Mouse (Mus musculus): ENCODE measurements around the gene Setd4.
"Not testable (repeated sequence)": the region's sequence is repeated elsewhere in the genome, so short reads cannot be mapped to it uniquely, and the experiment has no call there.

Gene Setd4

DNA sequence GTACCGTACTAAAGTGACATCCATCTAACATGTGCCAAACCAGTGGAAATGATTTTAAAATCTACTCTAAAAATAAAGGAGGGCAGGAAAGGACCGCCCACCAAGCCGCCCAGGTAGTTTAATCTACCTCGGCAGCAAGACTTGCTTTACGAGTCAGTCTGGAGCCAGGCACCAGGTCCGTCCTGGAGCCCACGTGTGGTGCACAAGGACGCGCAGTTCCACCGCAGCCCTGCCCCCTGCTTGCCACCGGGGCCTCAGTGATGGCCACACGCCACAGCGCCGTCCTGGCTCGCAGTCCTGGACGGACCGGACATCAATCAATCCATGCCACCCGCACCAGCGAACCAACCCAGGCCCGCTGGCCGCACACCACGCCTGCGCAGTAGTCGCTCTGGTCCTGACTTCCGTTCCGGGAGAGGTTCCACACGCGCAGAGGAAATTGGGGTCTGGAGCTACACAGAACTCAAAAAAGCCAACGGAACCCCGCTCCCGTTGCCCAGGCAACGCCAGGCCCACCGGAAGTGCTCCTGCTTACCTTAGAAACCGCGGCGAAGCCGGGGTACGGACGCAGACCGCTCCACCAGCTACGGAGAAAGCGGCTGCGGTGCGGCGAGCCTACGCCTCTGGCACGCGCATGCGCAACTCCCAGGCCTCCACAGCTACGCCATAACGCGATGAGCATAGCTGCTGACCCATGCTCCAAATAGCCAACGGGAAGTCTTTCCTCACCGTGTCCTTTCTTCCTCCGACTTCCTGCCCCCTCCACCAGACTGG, at the start of gene Setd4:
Gene Setd4 (minus strand): TSS at position 625 of the 774 bp plus-strand sequence.
- peak; percentile 94 for DNase-seq (ENCODE audit: low read depth, low spot score)

- no peak for DNase-seq (ENCODE audit: low read depth, low spot score)
Observed at GRCm38 (mm10) chr16:93648441-93649183, 44.7 kb upstream of the Setd4 start.

DNA sequence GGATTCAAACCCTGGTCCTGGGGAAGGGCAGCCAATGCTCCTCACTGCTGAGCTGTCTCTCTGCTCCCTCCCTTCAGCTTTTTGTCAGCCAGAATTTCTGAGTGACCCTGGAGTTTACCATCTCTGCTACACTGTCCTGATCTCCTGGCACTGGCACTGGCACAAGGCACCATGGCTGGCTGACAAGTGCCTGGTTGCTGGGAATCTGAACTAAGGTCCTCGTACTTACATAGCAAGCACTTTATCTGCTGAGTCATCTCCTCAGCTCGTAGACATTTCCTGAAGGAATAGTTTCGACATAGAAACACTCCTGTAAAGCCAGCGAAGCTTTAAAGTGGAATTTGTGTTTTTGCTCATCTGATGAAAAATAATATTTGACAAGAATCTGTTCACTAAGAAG, 40.1 kb upstream of the Setd4 start:
- no peak for DNase-seq (ENCODE audit: low read depth, low spot score)

DNA sequence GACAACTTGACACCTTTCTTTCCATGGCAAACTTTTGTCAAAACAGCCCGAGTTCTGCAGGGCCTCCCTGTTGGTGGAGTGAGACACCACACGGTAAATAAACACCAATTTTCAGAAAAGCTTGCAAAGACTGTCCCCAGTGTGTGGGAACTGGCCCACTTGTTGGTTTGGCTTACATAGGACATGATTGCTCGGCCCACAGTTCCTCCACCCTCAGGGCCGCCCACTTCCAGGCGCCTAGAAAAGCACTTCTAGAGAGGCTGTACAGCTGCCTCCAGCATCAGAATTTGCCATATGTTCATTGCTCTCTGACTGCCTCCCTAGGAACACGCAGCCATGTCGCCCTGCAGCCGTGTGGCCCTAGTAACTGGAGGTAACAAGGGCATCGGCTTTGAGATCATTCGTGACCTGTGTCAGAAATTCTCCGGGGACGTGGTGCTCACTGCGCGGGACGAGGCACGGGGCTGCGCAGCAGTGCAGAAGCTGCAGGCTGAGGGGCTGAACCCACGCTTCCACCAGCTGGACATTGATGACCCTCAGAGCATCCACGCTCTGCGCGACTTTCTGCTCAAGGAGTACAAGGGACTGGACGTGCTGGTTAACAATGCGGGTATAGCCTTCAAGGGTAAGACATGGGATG, 24.0 kb upstream of the Setd4 start, which contains the start of gene Gm5678:
Gene Gm5678 (plus strand): TSS at position 337 of the 640 bp plus-strand sequence.
- no peak for DNase-seq (ENCODE audit: low read depth, low spot score)

- no peak for DNase-seq (ENCODE audit: low read depth, low spot score)
Observed at GRCm38 (mm10) chr16:93626745-93627144, 22.9 kb upstream of the Setd4 start.

DNA sequence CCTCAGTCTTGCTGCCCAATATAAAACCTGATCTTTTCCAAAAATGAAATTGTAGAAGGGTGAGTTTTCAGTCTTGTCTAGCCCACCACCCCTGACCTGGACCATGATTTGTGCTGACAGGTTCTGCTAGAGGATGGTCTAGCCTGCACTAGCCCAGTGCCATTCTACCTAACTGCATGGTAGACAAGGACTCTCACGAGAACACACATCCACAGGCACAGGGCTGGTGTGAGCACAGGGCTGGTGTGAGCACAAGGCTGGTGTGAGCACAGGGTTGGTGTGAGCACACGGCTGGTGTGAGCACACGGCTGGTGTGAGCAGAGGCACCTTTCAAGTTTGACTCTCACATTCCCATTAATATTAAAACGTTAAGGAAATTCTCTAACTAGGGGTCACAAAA, 20.8 kb upstream of the Setd4 start:
- DNase-seq (ENCODE audit: low read depth, low spot score) = no peak

- not testable (repeated sequence) for DNase-seq (ENCODE audit: low read depth, low spot score)
Observed at GRCm38 (mm10) chr16:93623759-93624158, 19.9 kb upstream of the Setd4 start.

DNA sequence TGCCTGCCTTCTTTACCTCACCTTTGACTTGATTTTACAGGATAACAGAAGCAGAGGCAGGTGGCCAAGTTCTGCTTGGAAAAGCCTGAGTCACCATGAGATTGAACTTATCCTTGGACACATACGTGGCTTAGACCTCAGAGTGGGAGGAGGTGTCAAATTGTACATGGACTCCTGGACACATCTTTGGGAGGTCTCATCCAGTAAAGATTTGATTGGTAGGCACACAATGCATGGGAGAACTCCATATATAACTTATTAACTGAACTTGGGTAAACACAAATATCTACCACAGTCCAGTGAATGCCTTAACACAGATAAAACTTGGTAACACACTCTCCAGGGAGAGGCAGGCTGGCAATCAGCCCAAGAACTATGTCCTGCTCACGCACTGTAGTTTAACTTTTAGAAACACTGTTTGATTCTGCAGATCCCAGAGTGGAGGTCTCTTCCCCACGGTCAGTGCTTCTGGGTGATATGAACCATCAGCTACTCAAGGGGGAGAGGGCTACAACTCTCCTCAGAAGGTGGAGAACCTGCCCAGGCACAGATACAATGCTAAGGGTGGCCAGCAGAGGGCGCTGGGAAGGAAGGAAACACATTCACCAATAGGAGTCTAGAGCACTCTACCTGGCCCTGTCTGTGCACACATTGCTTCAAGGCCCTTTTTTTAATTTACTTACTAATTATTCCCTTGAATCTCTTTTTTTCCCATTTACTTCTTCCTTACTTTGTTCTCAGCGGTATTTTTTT, 11.4 kb upstream of the Setd4 start:
- DNase-seq (ENCODE audit: low read depth, low spot score) = peak; percentile 54

- no peak for DNase-seq (ENCODE audit: low read depth, low spot score)
Observed at GRCm38 (mm10) chr16:93610961-93611360, 7.1 kb upstream of the Setd4 start.

DNA sequence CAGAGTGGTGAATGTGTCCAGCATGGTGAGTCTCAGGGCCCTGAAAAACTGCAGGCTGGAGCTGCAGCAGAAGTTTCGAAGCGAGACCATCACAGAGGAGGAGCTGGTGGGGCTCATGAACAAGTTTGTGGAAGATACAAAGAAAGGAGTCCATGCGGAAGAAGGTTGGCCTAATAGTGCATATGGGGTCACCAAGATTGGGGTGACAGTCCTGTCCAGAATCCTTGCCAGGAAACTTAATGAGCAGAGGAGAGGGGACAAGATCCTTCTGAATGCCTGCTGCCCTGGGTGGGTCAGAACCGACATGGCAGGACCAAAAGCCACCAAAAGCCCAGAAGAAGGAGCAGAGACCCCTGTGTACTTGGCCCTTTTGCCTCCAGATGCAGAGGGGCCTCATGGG, 5.9 kb upstream of the Setd4 start:
- DNase-seq (ENCODE audit: low read depth, low spot score) = no peak

DNA sequence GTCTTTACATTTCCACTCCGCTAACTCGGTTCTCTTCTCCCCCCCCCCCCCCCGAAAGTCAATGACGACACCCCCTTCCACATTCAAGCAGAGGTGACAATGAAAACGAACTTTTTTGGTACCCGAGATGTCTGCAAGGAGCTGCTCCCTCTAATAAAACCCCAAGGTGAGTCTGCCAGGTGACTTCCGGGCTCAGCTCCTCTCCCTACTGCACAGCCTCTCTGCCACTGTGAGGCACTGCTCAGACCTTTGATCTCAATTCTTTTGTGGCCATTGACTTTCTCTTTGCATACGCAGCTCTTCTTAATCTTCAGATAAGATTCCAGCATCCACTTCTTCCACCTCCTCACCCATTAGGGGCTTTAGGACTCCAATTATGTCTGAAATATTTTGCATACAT, 4.9 kb upstream of the Setd4 start:
- DNase-seq (ENCODE audit: low read depth, low spot score) = no peak

GRCm38 (mm10) chr16:93607669-93608101, 3.8 kb upstream of the Setd4 start:
- DNase-seq (ENCODE audit: low read depth, low spot score) = peak; percentile 87

- DNase-seq (ENCODE audit: low read depth, low spot score) = no peak
Observed at GRCm38 (mm10) chr16:93606146-93606545, 2.3 kb upstream of the Setd4 start.

DNA sequence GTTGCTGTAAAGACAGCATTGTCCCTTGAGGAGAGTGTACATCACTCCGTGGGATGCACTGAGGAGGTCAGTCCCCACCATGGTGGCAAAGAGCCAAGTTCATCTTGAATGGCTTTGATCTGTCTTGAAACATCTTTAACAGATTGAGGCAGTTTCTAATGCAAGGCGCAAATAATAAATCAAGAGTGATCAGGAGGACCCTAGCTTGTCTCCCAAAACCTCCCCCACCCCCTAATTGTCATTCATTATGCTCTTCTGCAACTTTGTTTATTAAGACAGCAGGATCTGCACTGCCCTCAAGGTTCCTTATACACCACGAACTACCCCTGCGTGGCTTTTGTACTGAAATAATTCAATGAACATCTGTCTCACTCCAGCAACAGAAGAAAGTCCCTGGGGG, 1.7 kb upstream of the Setd4 start, which contains the start of gene Cbr1:
Gene Cbr1 (plus strand): TSS at position 301 of the 400 bp plus-strand sequence.
- no peak for DNase-seq (ENCODE audit: low read depth, low spot score)

DNA sequence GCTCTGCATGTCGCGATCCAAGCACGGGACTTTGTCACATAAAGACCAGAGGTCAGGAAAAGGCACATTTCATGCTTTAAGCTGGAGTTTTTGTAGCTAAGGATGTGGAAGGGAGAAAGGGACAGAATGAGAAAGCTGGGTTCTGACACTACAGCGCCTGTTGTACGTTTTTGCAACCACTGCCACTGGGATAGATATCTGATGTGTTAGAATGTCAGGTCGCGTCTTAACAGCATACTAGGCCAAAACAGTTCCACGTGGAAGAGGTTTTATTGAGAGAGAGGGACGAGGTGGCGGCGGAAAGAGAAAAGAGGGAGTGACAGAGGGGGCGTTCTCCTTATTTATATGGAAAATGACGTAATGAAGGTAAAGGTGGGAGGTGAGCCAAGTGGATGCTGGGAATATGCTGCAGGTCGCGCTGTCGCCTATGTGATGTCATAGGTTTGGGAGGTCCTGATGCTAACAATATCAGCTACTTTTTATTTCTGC, 662 bp upstream of the Setd4 start:
- no peak for DNase-seq (ENCODE audit: low read depth, low spot score)

- DNase-seq (ENCODE audit: low read depth, low spot score) = no peak
Observed at GRCm38 (mm10) chr16:93599461-93599860, 4.4 kb downstream of the Setd4 start.

- DNase-seq (ENCODE audit: low read depth, low spot score) = no peak
Observed at GRCm38 (mm10) chr16:93597551-93597950, 6.3 kb downstream of the Setd4 start.

GRCm38 (mm10) chr16:93596807-93597206, 7.1 kb downstream of the Setd4 start:
- DNase-seq (ENCODE audit: low read depth, low spot score) = no peak

DNA sequence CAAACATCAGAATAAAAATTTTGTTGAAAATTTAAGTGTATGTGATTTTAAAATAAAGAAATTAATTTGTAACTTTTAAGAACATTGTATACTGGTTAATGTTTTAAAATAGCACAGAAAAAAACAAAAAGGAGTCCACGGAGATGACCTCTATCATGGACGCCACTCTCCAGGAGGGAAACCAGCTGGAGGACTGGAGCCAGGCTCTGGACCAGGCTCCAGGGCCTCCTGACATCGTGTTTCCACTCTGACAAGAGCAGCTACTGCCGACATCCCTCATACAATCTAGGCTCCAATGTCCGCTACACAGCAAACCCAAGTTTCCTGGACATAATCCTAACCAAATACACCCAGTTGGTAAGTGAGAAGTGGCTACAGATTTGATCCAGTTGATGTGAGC, 8.1 kb downstream of the Setd4 start:
- DNase-seq (ENCODE audit: low read depth, low spot score) = no peak

DNA sequence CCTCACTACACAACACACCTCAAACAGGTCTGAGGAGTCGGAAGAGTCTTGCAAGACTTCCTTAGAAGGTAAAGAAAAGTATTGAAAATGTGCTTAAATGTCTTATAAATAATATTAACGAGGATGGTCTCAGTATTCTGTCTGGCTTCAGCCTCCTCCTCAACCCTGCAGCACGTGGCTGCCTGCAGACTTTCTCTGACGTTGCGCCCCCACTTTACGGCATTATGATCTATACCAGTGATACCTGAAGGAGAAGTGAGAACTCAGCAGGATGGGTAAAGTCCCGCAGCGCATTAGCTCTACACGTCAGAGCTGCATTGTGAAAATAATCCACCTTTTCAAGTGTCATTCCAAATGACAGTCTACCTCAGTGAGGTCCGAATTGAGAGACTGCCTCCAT, 9.4 kb downstream of the Setd4 start:
- no peak for DNase-seq (ENCODE audit: low read depth, low spot score)

GRCm38 (mm10) chr16:93593406-93593805, 10.5 kb downstream of the Setd4 start:
- no peak for DNase-seq (ENCODE audit: low read depth, low spot score)
